Mouse (Mus musculus) CH12.LX (cell line): ENCODE results near the gene Wars. TPM values are rescaled to one million over a fixed set of nuclear protein-coding genes. Genes with fewer than 3 reads are reported as not detected.

ENCODE experiments used
- DNase-seq: peaks from one replicate; pipeline ENCODE4 v3.0.0-alpha.2; 2013; ENCODE audit errors: extremely low read depth
- H3K27ac ChIP-seq: 2 replicates; pipeline ENCODE4 v1.5.1; 2012; ENCODE audit warnings: low read depth, mild to moderate bottlenecking, control low read depth, moderate library complexity; ENCODE audit not compliant: insufficient read depth
- H3K27me3 ChIP-seq: replicated peaks from 2 replicates; pipeline ENCODE3; 2012; ENCODE audit warnings: inconsistent platforms
- H3K36me3 ChIP-seq, 2 experiments: replicated peaks in 1 of 2; 2 replicates each; pipeline versions ENCODE3 to v1.6.1; 2012; ENCODE audit warnings: inconsistent platforms in 1 of 2, low read length in 1 of 2, mild to moderate bottlenecking in 1 of 2, mixed read lengths in 1 of 2, moderate library complexity in 1 of 2; ENCODE audit not compliant: control insufficient read depth in 1 of 2, insufficient read depth in 1 of 2
- H3K4me1 ChIP-seq, 2 experiments: 2 replicates each; pipeline ENCODE4 v1.6.1; 2012; ENCODE audit warnings: inconsistent platforms in 1 of 2, moderate library complexity in 1 of 2; ENCODE audit not compliant: insufficient read depth in 2 of 2, control insufficient read depth in 1 of 2
- H3K4me2 ChIP-seq: 2 replicates; pipeline ENCODE4 v1.6.1; 2012; ENCODE audit warnings: low read depth, mild to moderate bottlenecking, control low read depth; ENCODE audit not compliant: poor library complexity, insufficient read depth, severe bottlenecking
- H3K4me3 ChIP-seq, 3 experiments: fragments of 150-350 bp in 1 of 3; sonication (generic) in 1 of 3; replicated peaks in 1 of 3; 2 replicates each; pipeline versions ENCODE3 to v1.5.1; 2011 to 2012; ENCODE audit warnings: low read depth in 2 of 3, low read length in 2 of 3, mild to moderate bottlenecking in 2 of 3, moderate library complexity in 2 of 3, control low read depth in 1 of 3, improper control_type of control experiment in 1 of 3, inconsistent platforms in 1 of 3, mixed read lengths in 1 of 3; ENCODE audit not compliant: poor library complexity in 1 of 3
- H3K79me2 ChIP-seq: replicated peaks from 2 replicates; pipeline ENCODE4 v1.6.1; 2012; ENCODE audit warnings: mild to moderate bottlenecking, moderate library complexity; ENCODE audit not compliant: control insufficient read depth, poor library complexity, insufficient read depth, severe bottlenecking; ENCODE audit errors: extremely low read depth
- H3K9ac ChIP-seq: 2 replicates; pipeline ENCODE4 v1.6.1; 2012; ENCODE audit warnings: low read depth, mild to moderate bottlenecking, control low read depth, moderate library complexity; ENCODE audit not compliant: insufficient read depth
- H3K9me3 ChIP-seq: replicated peaks from 2 replicates; pipeline ENCODE3; 2012; ENCODE audit warnings: low read length, inconsistent platforms, mixed read lengths
- BHLHE40 ChIP-seq: IDR thresholded peaks from 2 replicates; pipeline ENCODE4 v1.6.1; 2011; ENCODE audit warnings: mild to moderate bottlenecking, low read depth, low read length, improper control_type of control experiment
- CHD2 ChIP-seq: IDR thresholded peaks from 2 replicates; pipeline ENCODE4 v1.6.1; 2011; ENCODE audit warnings: low read length, improper control_type of control experiment
- CTCF ChIP-seq, 2 experiments: IDR thresholded peaks in 1 of 2; conservative IDR thresholded peaks in 1 of 2; 2 replicates each; pipeline ENCODE4 v1.5.1; 2011 to 2012; ENCODE audit warnings: low read depth in 2 of 2, low read length in 2 of 2, improper control_type of control experiment in 1 of 2, inconsistent platforms in 1 of 2, mild to moderate bottlenecking in 1 of 2, moderate library complexity in 1 of 2
- ELF1 ChIP-seq: IDR thresholded peaks from 2 replicates; pipeline ENCODE4 v1.6.1; 2014; ENCODE audit warnings: low read depth, mild to moderate bottlenecking, inconsistent platforms, low read length, improper control_type of control experiment
- ETS1 ChIP-seq: conservative IDR thresholded peaks from 2 replicates; pipeline ENCODE4 v1.6.1; 2012; ENCODE audit warnings: low read depth, mild to moderate bottlenecking, inconsistent platforms, low read length, improper control_type of control experiment, moderate library complexity
- GABPA ChIP-seq: IDR thresholded peaks from 2 replicates; pipeline ENCODE4 v1.6.1; 2012; ENCODE audit warnings: low read depth, low read length, improper control_type of control experiment, inconsistent platforms; ENCODE audit not compliant: insufficient replicate concordance
- HCFC1 ChIP-seq: IDR thresholded peaks from 2 replicates; pipeline ENCODE4 v1.6.1; 2012; ENCODE audit warnings: low read depth, mild to moderate bottlenecking, inconsistent platforms, low read length, improper control_type of control experiment
- JUND ChIP-seq: conservative IDR thresholded peaks from 2 replicates; pipeline ENCODE4 v1.6.1; 2011; ENCODE audit warnings: low read depth, low read length, improper control_type of control experiment
- MAX ChIP-seq: IDR thresholded peaks from 2 replicates; pipeline ENCODE4 v1.6.1; 2011; ENCODE audit warnings: low read length, improper control_type of control experiment
- MAZ ChIP-seq: IDR thresholded peaks from 2 replicates; pipeline ENCODE4 v1.6.1; 2012; ENCODE audit warnings: low read depth, mild to moderate bottlenecking, inconsistent platforms, low read length, improper control_type of control experiment, moderate library complexity
- MEF2A ChIP-seq: IDR thresholded peaks from 2 replicates; pipeline ENCODE4 v1.6.1; 2014; ENCODE audit warnings: low read depth, mild to moderate bottlenecking, inconsistent platforms, low read length, improper control_type of control experiment, borderline replicate concordance
- NELFE ChIP-seq: IDR thresholded peaks from 2 replicates; pipeline ENCODE4 v1.6.1; 2011; ENCODE audit warnings: low read depth, low read length, improper control_type of control experiment
- NRF1 ChIP-seq: IDR thresholded peaks from 2 replicates; pipeline ENCODE4 v1.6.1; 2014; ENCODE audit warnings: low read depth, mild to moderate bottlenecking, inconsistent platforms, low read length, improper control_type of control experiment, moderate library complexity
- POLR2AphosphoS2 ChIP-seq: IDR thresholded peaks from 2 replicates; pipeline ENCODE4 v1.6.1; 2011; ENCODE audit warnings: low read depth, low read length, improper control_type of control experiment
- RCOR1 ChIP-seq: conservative IDR thresholded peaks from 2 replicates; pipeline ENCODE4 v1.6.1; 2012; ENCODE audit warnings: low read depth, mild to moderate bottlenecking, inconsistent platforms, low read length, improper control_type of control experiment
- SIN3A ChIP-seq: IDR thresholded peaks from 2 replicates; pipeline ENCODE4 v1.6.1; 2012; ENCODE audit warnings: low read length, improper control_type of control experiment, inconsistent platforms
- SMC3 ChIP-seq: IDR thresholded peaks from 2 replicates; pipeline ENCODE4 v1.6.1; 2011; ENCODE audit warnings: low read depth, low read length, improper control_type of control experiment
- TCF12 ChIP-seq: IDR thresholded peaks from 2 replicates; pipeline ENCODE4 v1.6.1; 2014; ENCODE audit warnings: low read depth, mild to moderate bottlenecking, inconsistent platforms, low read length, improper control_type of control experiment
- UBTF ChIP-seq: IDR thresholded peaks from 2 replicates; pipeline ENCODE4 v1.6.1; 2012; ENCODE audit warnings: low read depth, mild to moderate bottlenecking, inconsistent platforms, low read length, improper control_type of control experiment, moderate library complexity
- USF2 ChIP-seq: conservative IDR thresholded peaks from 2 replicates; pipeline ENCODE4 v1.6.1; 2011; ENCODE audit warnings: low read depth, low read length, improper control_type of control experiment
- ZMIZ1 ChIP-seq: IDR thresholded peaks from 2 replicates; pipeline ENCODE4 v1.6.1; 2012; ENCODE audit warnings: low read depth, mild to moderate bottlenecking, inconsistent platforms, low read length, improper control_type of control experiment
- ZNF384 ChIP-seq: IDR thresholded peaks from 2 replicates; pipeline ENCODE4 v1.6.1; 2012; ENCODE audit warnings: low read depth, low read length, improper control_type of control experiment, inconsistent platforms
- dilution Hi-C: fragments of 300-500 bp; cut with MboI; formaldehyde crosslinking; loops from 2 replicates; pipeline ENCODE4 v1.14.3; 2020; ENCODE audit warnings: low sequenced_read_pairs; ENCODE audit not compliant: extremely low pct_unique_long_range_greater_than_20kb, extremely low pct_ligation_motif_present
- in situ Hi-C: fragments of 300-500 bp; cut with MboI; formaldehyde crosslinking; loops from 3 replicates; pipeline ENCODE4 v1.14.3; 2019; ENCODE audit warnings: low sequenced_read_pairs, low pct_ligation_motif_present, low pct_unique_long_range_greater_than_20kb, mixed read lengths
- polyA plus RNA-seq: library from polyadenylated mRNA; unstranded; fragments of >175 nt; gene quantifications from 2 replicates; pipeline ENCODE4 v1.2.1, GENCODE M21; 2012; ENCODE audit warnings: low read depth; ENCODE audit not compliant: insufficient read length
- total RNA-seq, 2 experiments: library from RNA; depleted of rRNA; stranded (reverse); fragments of 300-350 nt in 1 of 2; fragments of >200 nt in 1 of 2; gene quantifications; 2 replicates each; pipeline ENCODE4 v1.2.3; 2012 to 2014

Gene Wars
- total and polyA plus RNA-seq, 3 experiments = 73.5 to 93.5 (median 88.0) TPM

DNA sequence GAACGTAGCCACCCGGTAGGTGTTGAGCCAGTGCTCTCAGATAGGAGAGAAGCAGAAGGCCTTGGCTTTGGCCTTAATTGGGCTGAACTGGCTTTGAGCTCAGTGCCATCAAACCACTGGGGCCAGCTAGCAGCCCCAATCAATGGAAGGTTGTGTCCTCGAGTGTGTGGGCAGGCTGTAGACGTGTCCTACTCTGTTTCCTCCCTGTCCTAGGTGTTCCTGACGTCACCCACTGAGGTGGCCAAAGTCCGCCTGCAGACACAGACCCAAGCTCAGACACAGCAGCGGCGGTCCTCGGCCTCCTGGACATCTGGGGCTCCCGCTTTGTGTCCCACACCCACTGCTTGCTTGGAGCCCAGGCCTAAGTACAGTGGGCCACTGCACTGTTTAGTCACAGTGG lies 38.9 kb downstream of the Wars start:
- Histone ChIP-seq H3K4me2 (no peak overlapping the region), H3K4me3 (no peak overlapping the region)

GRCm38 (mm10) chr12:108852822-108853221 lies 41.2 kb downstream of the Wars start:
- Histone ChIP-seq H3K9ac (no peak overlapping the region), H3K4me1 (no peaks in the 10 kb centered on the region), H3K27me3 (no peaks in the 10 kb centered on the region), H3K9me3 (no peaks in the 10 kb centered on the region), H3K27ac (no peak overlapping the region), H3K4me3 (no peak overlapping the region), H3K36me3 (peaks cover 3 to 29% of the 10 kb centered on the region in 2 experiments), H3K4me2 (no peak overlapping the region), H3K79me2 (no peaks in the 10 kb centered on the region)
- TF ChIP-seq SIN3A = no peak
- TF ChIP-seq GABPA = no peak
- TF ChIP-seq CTCF (conservative IDR thresholded peaks at IDR 0.05 in 1 of 2, IDR thresholded peaks at IDR 0.05 in 1 of 2; ENCODE audit: low read depth in 2 of 2, low read length in 2 of 2) = no peak
- TF ChIP-seq MEF2A = no peak
- TF ChIP-seq HCFC1 = no peak
- TF ChIP-seq UBTF = no peak
- TF ChIP-seq USF2 = no peak
- no peak for TF ChIP-seq MAZ
- TF ChIP-seq RCOR1 = no peak
- in situ Hi-C loops = no loop called here
- DNase-seq = no peak
- dilution Hi-C loops = no loop called here

More for the DNA sequence above, 38.9 kb downstream of the Wars start:
- no peaks in the 10 kb centered on the region for H3K27me3 ChIP-seq
- peaks cover 13 to 44% of the 10 kb centered on the region in 2 experiments for H3K36me3 ChIP-seq
- H3K79me2 ChIP-seq = no peaks in the 10 kb centered on the region
- H3K9me3 ChIP-seq = no peaks in the 10 kb centered on the region
- in situ Hi-C loops = no loop called here
- no peak overlapping the region for H3K27ac ChIP-seq
- dilution Hi-C loops = no loop called here
- no peak for DNase-seq
- TF ChIP-seq NRF1 (no peak), ZMIZ1 (no peak), MAX (no peak), ETS1 (no peak), JUND (no peak), BHLHE40 (no peak), SMC3 (no peak), ZNF384 (no peak), POLR2AphosphoS2 (no peak), CHD2 (no peak), UBTF (no peak), SIN3A (no peak), HCFC1 (no peak), ELF1 (no peak), NELFE (no peak), TCF12 (no peak)
- no peaks in the 10 kb centered on the region for H3K4me1 ChIP-seq
- H3K9ac ChIP-seq = no peak overlapping the region
